Mouse (Mus musculus): ENCODE results near the gene Glt6d1. TPM values are rescaled to one million over a fixed set of nuclear protein-coding genes. Genes with fewer than 3 reads are reported as not detected.

Glt6d1 gene
- polyA plus RNA-seq (2014; fragmentation: Illumina TruSeq; extraction: RNeasy Lipid Tissue Mini Kit (QIAGEN cat#74804); ENCODE audit: low read depth, low replicate concordance) = not detected

DNA sequence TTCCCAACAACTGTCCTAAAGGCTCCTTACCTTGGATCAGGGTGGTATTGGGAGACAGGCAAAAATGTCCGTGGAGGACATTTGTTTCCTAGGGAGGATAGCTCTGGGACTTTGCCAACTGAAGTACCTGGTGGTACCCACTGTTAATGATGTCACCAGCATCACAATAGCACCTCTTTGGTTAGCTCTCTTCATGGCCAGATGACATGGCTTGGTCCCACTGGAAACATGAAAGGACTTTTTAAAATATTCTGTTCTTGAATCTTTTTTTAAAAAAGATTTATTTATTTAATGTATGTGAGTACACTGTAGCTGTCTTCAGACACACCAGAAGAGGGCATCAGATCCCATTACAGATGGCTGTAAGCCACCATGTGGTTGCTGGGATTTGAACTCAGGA is at the start of gene Glt6d1:
Gene Glt6d1, minus strand, starts transcription at position 101 of the 400 bp plus-strand sequence.

GRCm38 (mm10) chr2:25863337-25864131 is 47.9 kb upstream of the Glt6d1 start, which contains the start of gene Kcnt1:
Kcnt1 (plus strand) TSS chr2:25863734.

GRCm38 (mm10) chr2:25847226-25847625 is 31.6 kb upstream of the Glt6d1 start, which contains the start of gene Sohlh1:
Sohlh1 (minus strand) TSS chr2:25847248.

DNA sequence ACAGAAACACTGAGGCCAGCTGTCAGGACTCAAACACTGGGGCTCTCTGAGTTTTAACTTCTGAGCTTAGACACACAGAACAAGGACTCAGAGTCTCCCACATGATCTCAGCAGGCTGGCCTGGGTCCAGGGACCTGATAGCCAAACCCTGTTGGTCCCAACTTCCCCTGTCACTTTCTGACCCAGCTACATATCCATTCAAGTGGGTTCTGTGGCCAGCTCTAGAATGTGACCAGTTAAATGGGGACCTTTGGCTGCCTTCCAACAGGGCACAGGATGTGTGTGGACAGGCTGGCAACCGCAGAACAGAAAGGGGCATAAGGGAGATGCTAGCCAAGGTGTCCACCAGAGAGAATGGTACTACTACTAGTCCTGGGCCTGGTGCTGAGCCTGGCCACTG is 7.2 kb upstream of the Glt6d1 start, which contains the start of gene Lcn9:
Gene Lcn9, plus strand, starts transcription at position 348 of the 400 bp plus-strand sequence.

DNA sequence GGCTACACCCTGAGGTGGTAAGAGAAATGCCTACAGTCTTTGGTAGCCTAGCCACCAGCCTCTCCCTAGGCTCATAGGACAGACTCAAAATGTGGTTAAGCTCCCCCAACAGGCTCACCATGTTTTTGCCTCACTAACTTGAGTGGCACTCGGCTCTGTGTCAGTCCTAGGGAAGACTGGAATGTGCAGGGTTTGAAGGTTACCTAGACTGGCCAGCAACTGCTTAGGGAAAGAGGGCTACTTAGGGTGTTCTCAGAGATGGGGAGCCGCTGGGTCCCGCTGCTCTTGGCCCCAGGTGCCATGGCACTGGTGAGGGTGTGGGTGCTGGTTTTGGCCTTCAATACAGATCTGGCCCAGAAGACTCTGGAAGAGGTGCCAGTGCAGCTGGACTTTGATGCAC is 33.7 kb downstream of the Glt6d1 start, which contains the start of gene Gm13539:
Gene Gm13539, plus strand, starts transcription at position 301 of the 400 bp plus-strand sequence.

GRCm38 (mm10) chr2:25776717-25777116 is 38.9 kb downstream of the Glt6d1 start, which contains the start of gene Lcn11:
Lcn11 (plus strand) TSS chr2:25777017.

GRCm38 (mm10) chr2:25765269-25765668 is 50.4 kb downstream of the Glt6d1 start, which contains the start of gene Lcn3:
Lcn3 (plus strand) TSS chr2:25765569.

Other genes starting within 250 kb of the Glt6d1 start
- not detected for gene Mamdc4, start 241.0 kb downstream of the Glt6d1 start, polyA plus RNA-seq (2014; fragmentation: Illumina TruSeq; extraction: RNeasy Lipid Tissue Mini Kit (QIAGEN cat#74804); ENCODE audit: low read depth, low replicate concordance)
- gene Phpt1, start 240.6 kb downstream of the Glt6d1 start, polyA plus RNA-seq (2014; fragmentation: Illumina TruSeq; extraction: RNeasy Lipid Tissue Mini Kit (QIAGEN cat#74804); ENCODE audit: low read depth, low replicate concordance) = not detected
- gene Ajm1, start 234.1 kb downstream of the Glt6d1 start, polyA plus RNA-seq (2014; fragmentation: Illumina TruSeq; extraction: RNeasy Lipid Tissue Mini Kit (QIAGEN cat#74804); ENCODE audit: low read depth, low replicate concordance) = not detected
- gene Rabl6, start 207.3 kb downstream of the Glt6d1 start, polyA plus RNA-seq (2014; fragmentation: Illumina TruSeq; extraction: RNeasy Lipid Tissue Mini Kit (QIAGEN cat#74804); ENCODE audit: low read depth, low replicate concordance) = 29.1 TPM
- gene Ccdc183, start 198.2 kb downstream of the Glt6d1 start, polyA plus RNA-seq (2014; fragmentation: Illumina TruSeq; extraction: RNeasy Lipid Tissue Mini Kit (QIAGEN cat#74804); ENCODE audit: low read depth, low replicate concordance) = not detected
- 3.3 TPM for gene Tmem141, start 193.8 kb downstream of the Glt6d1 start, polyA plus RNA-seq (2014; fragmentation: Illumina TruSeq; extraction: RNeasy Lipid Tissue Mini Kit (QIAGEN cat#74804); ENCODE audit: low read depth, low replicate concordance)
- 7.5 TPM for gene Fcna, start 187.8 kb downstream of the Glt6d1 start, polyA plus RNA-seq (2014; fragmentation: Illumina TruSeq; extraction: RNeasy Lipid Tissue Mini Kit (QIAGEN cat#74804); ENCODE audit: low read depth, low replicate concordance)
- not detected for gene Lcn8, start 162.7 kb downstream of the Glt6d1 start, polyA plus RNA-seq (2014; fragmentation: Illumina TruSeq; extraction: RNeasy Lipid Tissue Mini Kit (QIAGEN cat#74804); ENCODE audit: low read depth, low replicate concordance)
- not detected for gene Lcn5, start 157.9 kb downstream of the Glt6d1 start, polyA plus RNA-seq (2014; fragmentation: Illumina TruSeq; extraction: RNeasy Lipid Tissue Mini Kit (QIAGEN cat#74804); ENCODE audit: low read depth, low replicate concordance)
- not detected for gene Lcn6, start 139.1 kb downstream of the Glt6d1 start, polyA plus RNA-seq (2014; fragmentation: Illumina TruSeq; extraction: RNeasy Lipid Tissue Mini Kit (QIAGEN cat#74804); ENCODE audit: low read depth, low replicate concordance)
- gene Lcn10, start 133.1 kb downstream of the Glt6d1 start, polyA plus RNA-seq (2014; fragmentation: Illumina TruSeq; extraction: RNeasy Lipid Tissue Mini Kit (QIAGEN cat#74804); ENCODE audit: low read depth, low replicate concordance) = not detected
- not detected for gene Obp2a, start 115.8 kb downstream of the Glt6d1 start, polyA plus RNA-seq (2014; fragmentation: Illumina TruSeq; extraction: RNeasy Lipid Tissue Mini Kit (QIAGEN cat#74804); ENCODE audit: low read depth, low replicate concordance)
- 5.0 TPM for gene Bmyc, start 109.1 kb downstream of the Glt6d1 start, polyA plus RNA-seq (2014; fragmentation: Illumina TruSeq; extraction: RNeasy Lipid Tissue Mini Kit (QIAGEN cat#74804); ENCODE audit: low read depth, low replicate concordance)
- gene Obp2b, start 78.8 kb downstream of the Glt6d1 start, polyA plus RNA-seq (2014; fragmentation: Illumina TruSeq; extraction: RNeasy Lipid Tissue Mini Kit (QIAGEN cat#74804); ENCODE audit: low read depth, low replicate concordance) = not detected
- gene Lcn3, start 50.3 kb downstream of the Glt6d1 start, polyA plus RNA-seq (2014; fragmentation: Illumina TruSeq; extraction: RNeasy Lipid Tissue Mini Kit (QIAGEN cat#74804); ENCODE audit: low read depth, low replicate concordance) = not detected
- not detected for gene Lcn11, start 38.8 kb downstream of the Glt6d1 start, polyA plus RNA-seq (2014; fragmentation: Illumina TruSeq; extraction: RNeasy Lipid Tissue Mini Kit (QIAGEN cat#74804); ENCODE audit: low read depth, low replicate concordance)
- gene Gm13539, start 33.6 kb downstream of the Glt6d1 start, polyA plus RNA-seq (2014; fragmentation: Illumina TruSeq; extraction: RNeasy Lipid Tissue Mini Kit (QIAGEN cat#74804); ENCODE audit: low read depth, low replicate concordance) = not detected
- gene Lcn9, start 7.3 kb upstream of the Glt6d1 start, polyA plus RNA-seq (2014; fragmentation: Illumina TruSeq; extraction: RNeasy Lipid Tissue Mini Kit (QIAGEN cat#74804); ENCODE audit: low read depth, low replicate concordance) = not detected
- gene Sohlh1, start 31.4 kb upstream of the Glt6d1 start, polyA plus RNA-seq (2014; fragmentation: Illumina TruSeq; extraction: RNeasy Lipid Tissue Mini Kit (QIAGEN cat#74804); ENCODE audit: low read depth, low replicate concordance) = not detected
- 0.13 TPM for gene Kcnt1, start 47.9 kb upstream of the Glt6d1 start, polyA plus RNA-seq (2014; fragmentation: Illumina TruSeq; extraction: RNeasy Lipid Tissue Mini Kit (QIAGEN cat#74804); ENCODE audit: low read depth, low replicate concordance)
- gene Camsap1, start 167.4 kb upstream of the Glt6d1 start, polyA plus RNA-seq (2014; fragmentation: Illumina TruSeq; extraction: RNeasy Lipid Tissue Mini Kit (QIAGEN cat#74804); ENCODE audit: low read depth, low replicate concordance) = 7.6 TPM
- 35.6 TPM for gene Ubac1, start 205.9 kb upstream of the Glt6d1 start, polyA plus RNA-seq (2014; fragmentation: Illumina TruSeq; extraction: RNeasy Lipid Tissue Mini Kit (QIAGEN cat#74804); ENCODE audit: low read depth, low replicate concordance)

All from sigmoid colon, adult 10 weeks (tissue).